Mouse (Mus musculus) embryonic fibroblast, embryonic 13.5 days (primary cell): ENCODE data around the gene Mon2.

ENCODE experiments used
- CTCF ChIP-seq: IDR thresholded peaks from 2 replicates; pipeline ENCODE4 v1.5.1; 2011; ENCODE audit warnings: mild to moderate bottlenecking, control low read depth, low read length, moderate library complexity, borderline replicate concordance; ENCODE audit not compliant: insufficient read depth
- POLR2A ChIP-seq: IDR thresholded peaks from 2 replicates; pipeline ENCODE4 v1.6.1; 2011; ENCODE audit warnings: low read depth, mild to moderate bottlenecking, control low read depth, low read length, moderate library complexity

- TF ChIP-seq POLR2A (no peak), CTCF (no peak)
These were observed 45.7 kb downstream of the Mon2 start for GRCm38 (mm10) chr10:123030589-123030988.
